Mouse (Mus musculus) erythroblast, embryonic 14.5 days (primary cell): ENCODE data around the gene Terb2.

Experiments
- GATA1 ChIP-seq: IDR thresholded peaks from 2 replicates; pipeline ENCODE4 v1.6.1; 2012; ENCODE audit warnings: low read length, inconsistent platforms, mixed read lengths
- TAL1 ChIP-seq: IDR thresholded peaks from 3 replicates; pipeline ENCODE4 v1.6.1; 2012; ENCODE audit warnings: low read length, inconsistent platforms, mixed read lengths

DNA sequence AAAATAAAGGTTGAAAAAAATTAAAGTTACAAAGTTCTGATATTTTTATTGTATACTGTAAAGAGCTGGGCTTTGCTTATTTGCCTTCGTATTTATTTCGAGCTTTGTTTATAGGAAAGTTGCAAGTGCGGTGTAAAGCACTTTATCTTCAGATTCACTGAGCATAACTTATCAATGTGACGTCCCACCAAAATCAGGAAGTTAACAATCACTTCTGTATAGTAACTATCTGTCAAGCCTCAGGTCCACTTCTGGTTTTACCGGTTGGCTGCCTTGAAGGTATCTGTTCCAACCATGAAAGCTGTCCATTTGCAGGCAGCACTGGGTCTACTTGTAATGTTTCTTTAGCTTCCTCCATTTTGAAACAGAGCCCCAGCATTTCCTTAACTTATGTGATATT lies 36.2 kb downstream of the Terb2 start:
- no peak for TF ChIP-seq GATA1
- TF ChIP-seq TAL1: no peak
